Mouse (Mus musculus) Patski (cell line): Measurements from ENCODE around the gene Fam198a. TPM values are rescaled to one million over a fixed set of nuclear protein-coding genes. Genes with fewer than 3 reads are reported as not detected.
"Not testable (repeated sequence)": the region's sequence is repeated elsewhere in the genome, so short reads cannot be mapped to it uniquely, and the experiment has no call there.

ENCODE experiments used
- ATAC-seq: fragments of 100-300 bp; one replicate; pipeline ENCODE4 v1.8.0; 2021
- CTCF ChIA-PET: fragments of 350-600 bp; sonication (Branson Sonifier 250); formaldehyde crosslinking; loops from one replicate; lab custom pipeline; 2022; ENCODE audit warnings: inconsistent platforms; lab: Charles Lee
- POLR2A ChIA-PET: fragments of 350-600 bp; sonication (Branson Sonifier 250); formaldehyde crosslinking; loops from one replicate; lab custom pipeline; 2022; ENCODE audit warnings: antibody characterized with exemption, inconsistent platforms; lab: Charles Lee
- DNase-seq: peaks from one replicate; pipeline ENCODE4 v3.0.0-alpha.2; 2011; ENCODE audit warnings: low read depth, low spot score
- H3K27me3 ChIP-seq: fragments of 371-371 bp; one replicate; pipeline ENCODE4 v1.5.1; 2021
- CTCF ChIP-seq: fragments of 100-300 bp; IDR thresholded peaks from one replicate; pipeline ENCODE4 v1.5.1; 2021
- in situ Hi-C: fragments of 300-500 bp; cut with MboI; formaldehyde crosslinking; loops from 3 replicates; pipeline ENCODE4 v1.11.1; 2018; ENCODE audit warnings: low pct_unique_long_range_greater_than_20kb, mixed read lengths
- polyA plus RNA-seq: library from polyadenylated mRNA; unstranded; gene quantifications from one replicate; pipeline ENCODE4 v1.2.3, GENCODE M21; 2021

The Fam198a gene
- polyA plus RNA-seq, 1 experiment from 2014 or later = 0.23 TPM

GRCm38 (mm10) chr9:122018782-122019395, 68.1 kb downstream of the Fam198a start:
- DNase-seq (peak; percentile 38), ATAC-seq (peak; percentile 79)
- POLR2A ChIA-PET = no interaction called here
- TF ChIP-seq CTCF = peak; percentile 73
- in situ Hi-C loops = no loop called here
- CTCF ChIA-PET = interaction anchor here (0.7 to 0.9 kb wide), 2 partner anchors 161 to 166 kb away, joined by 3 read pairs; no protein-coding TSS in a partner anchor
- H3K27me3 ChIP-seq = peaks cover 3% of the 10 kb centered on the region

- ChIA-PET CTCF (interaction anchor here (1.1 to 1.5 kb wide), 4 partner anchors 26 to 179 kb away, joined by 3 to 5 read pairs (median 3); no protein-coding TSS in a partner anchor), POLR2A (no interaction called here)
- DNase-seq (no peak), ATAC-seq (no peak)
- peaks cover 3% of the 10 kb centered on the region for H3K27me3 ChIP-seq
- in situ Hi-C loops = loop anchor here (5.0 kb wide), 2 partner anchors 97 to 167 kb away; partner anchors contain the start of gene Snrk
- TF ChIP-seq CTCF = no peak
These were observed 69.5 kb downstream of the Fam198a start for GRCm38 (mm10) chr9:122020321-122020720.

DNA sequence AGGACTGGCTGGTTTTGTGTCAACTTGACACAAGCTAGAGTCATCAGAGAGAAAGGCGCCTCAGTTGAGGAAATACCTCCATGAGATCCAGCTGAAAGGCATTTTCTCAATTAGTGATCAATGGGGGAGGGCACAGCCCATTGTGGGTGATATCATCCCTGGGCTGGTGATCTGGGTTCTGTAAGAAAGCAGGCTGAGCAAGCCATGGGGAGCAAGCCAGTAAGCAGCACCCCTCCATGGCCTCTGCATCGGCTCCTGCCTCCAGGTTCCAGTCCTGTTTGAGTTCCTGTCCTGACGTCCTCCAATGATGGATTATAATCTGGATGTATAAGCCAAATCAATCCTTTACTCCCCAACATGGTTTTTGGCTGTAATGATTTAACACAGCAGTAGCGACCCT, 70.4 kb downstream of the Fam198a start:
- CTCF ChIA-PET = interaction anchor here (1.1 to 1.5 kb wide), 3 partner anchors 25 to 178 kb away, joined by 3 to 5 read pairs (median 3); no protein-coding TSS in a partner anchor
- in situ Hi-C loops = loop anchor here (5.0 kb wide), 2 partner anchors 96 to 166 kb away; partner anchors contain the start of gene Snrk
- H3K27me3 ChIP-seq, DNase-seq, POLR2A ChIA-PET, ATAC-seq: not testable (repeated sequence)

DNA sequence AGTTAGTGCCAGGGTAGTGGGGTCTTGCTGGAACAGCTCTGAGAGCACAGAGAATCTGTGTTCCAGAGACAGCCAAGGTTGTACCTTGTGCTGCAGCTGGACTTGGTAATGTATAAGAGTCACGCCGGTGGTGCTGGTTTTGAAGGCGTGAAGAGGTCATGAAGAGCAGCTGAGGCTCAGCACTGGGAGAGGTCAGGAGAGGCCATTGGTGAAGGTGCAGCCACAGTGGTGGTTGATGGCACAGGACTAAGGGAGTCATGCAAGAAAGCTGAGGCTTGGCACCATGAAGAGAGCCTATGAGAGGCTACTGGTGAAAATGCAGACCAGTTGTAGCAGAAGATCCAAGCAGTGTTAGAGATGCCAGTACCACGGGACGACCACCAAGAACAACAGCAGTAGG, 70.8 kb downstream of the Fam198a start:
- ChIA-PET POLR2A (no interaction called here), CTCF (interaction anchor here (1.5 kb wide), 1 partner anchor 24 kb away, joined by 5 read pairs; no protein-coding TSS in a partner anchor)
- no peak for TF ChIP-seq CTCF
- ATAC-seq (no peak), DNase-seq (no peak)
- in situ Hi-C loops = loop anchor here (5.0 kb wide), 2 partner anchors 96 to 166 kb away; partner anchors contain the start of gene Snrk
- H3K27me3 ChIP-seq = peaks cover 3% of the 10 kb centered on the region

DNA sequence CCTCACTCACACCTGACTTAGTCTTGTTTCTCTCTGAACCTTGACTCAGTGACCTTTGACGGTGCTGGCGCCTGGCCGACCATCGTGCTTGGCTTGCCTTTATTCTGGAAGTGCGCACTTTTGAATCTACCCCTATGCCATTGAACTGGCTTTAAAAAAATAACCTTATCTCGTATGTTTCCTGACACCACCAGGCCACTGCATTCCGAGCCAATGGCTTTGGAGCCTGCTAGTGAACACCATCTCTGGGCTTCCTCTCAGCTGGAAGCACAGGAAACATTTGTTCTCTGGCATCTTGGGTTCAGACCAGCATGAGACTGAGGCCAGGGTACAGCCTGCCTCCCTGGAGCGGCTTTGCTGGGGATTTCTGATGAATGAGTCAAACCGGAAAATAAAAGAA, 72.0 kb downstream of the Fam198a start:
- peaks cover 2% of the 10 kb centered on the region for H3K27me3 ChIP-seq
- in situ Hi-C loops = loop anchor here (5.0 kb wide), 2 partner anchors 95 to 165 kb away; partner anchors contain the start of gene Snrk
- ATAC-seq (peak; percentile 27), DNase-seq (peak; percentile 27)
- no peak for TF ChIP-seq CTCF
- POLR2A ChIA-PET = interaction anchor here (1.0 kb wide), 1 partner anchor 55 kb away, joined by 3 read pairs; no protein-coding TSS in a partner anchor
- CTCF ChIA-PET = no interaction called here

GRCm38 (mm10) chr9:122023873-122024272, 73.1 kb downstream of the Fam198a start:
- in situ Hi-C loops = loop anchor here (5.0 kb wide), 2 partner anchors 93 to 163 kb away; partner anchors contain the start of gene Snrk
- no peak for DNase-seq

GRCm38 (mm10) chr9:122024419-122024818, 73.6 kb downstream of the Fam198a start:
- no peak for TF ChIP-seq CTCF
- H3K27me3 ChIP-seq = no peaks in the 10 kb centered on the region
- CTCF ChIA-PET = interaction anchor here (1.4 kb wide), 1 partner anchor 10 kb away, joined by 4 read pairs; no protein-coding TSS in a partner anchor
- no peak for DNase-seq
- POLR2A ChIA-PET = interaction anchor here (0.8 to 0.9 kb wide), 2 partner anchors 24 to 54 kb away, joined by 3 read pairs; no protein-coding TSS in a partner anchor
- in situ Hi-C loops = loop anchor here (5.0 kb wide), 2 partner anchors 93 to 163 kb away; partner anchors contain the start of gene Snrk
- no peak for ATAC-seq

More at GRCm38 (mm10) chr9:122023873-122024272, 73.1 kb downstream of the Fam198a start:
- TF ChIP-seq CTCF = no peak
- ChIA-PET POLR2A (interaction anchor here (0.8 kb wide), 1 partner anchor 54 kb away, joined by 3 read pairs; no protein-coding TSS in a partner anchor), CTCF (interaction anchor here (1.4 kb wide), 1 partner anchor 9 kb away, joined by 4 read pairs; no protein-coding TSS in a partner anchor)
- no peak for ATAC-seq
- H3K27me3 ChIP-seq = no peaks in the 10 kb centered on the region

DNA sequence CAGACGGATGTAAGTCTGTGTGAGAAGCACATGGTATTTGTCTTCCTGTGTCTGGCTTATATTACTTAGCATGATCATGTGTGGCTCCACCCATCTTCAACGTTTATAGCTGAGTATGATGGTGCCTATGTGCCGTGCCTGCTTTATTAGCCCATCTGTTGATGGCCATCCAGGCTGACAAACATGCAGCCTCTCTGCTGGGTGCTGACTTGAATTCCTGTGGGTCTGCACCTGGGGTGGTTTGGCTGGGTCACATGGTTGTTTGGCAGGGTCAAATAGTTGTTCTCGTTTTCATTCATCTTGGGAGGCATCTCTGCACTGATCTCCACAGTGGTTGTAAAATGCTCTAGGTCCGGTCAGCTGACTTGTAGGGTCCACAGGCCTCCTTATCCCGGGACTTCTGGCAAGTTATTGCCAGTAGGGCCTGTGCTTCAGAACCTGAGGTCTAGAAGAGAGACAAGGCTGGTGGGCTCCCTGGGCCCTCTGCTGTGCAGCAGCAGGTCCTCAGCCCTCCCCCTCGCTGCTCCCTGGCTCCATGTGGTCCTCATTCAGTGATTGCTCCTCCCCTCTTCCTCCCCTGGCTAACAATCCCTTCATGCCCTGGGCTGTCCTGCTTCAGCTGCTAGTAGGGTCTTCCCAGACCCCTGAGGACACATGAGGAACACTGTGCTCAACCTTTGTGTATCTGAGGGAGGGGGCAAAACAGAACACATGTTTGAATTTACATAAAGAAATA, 75.2 kb downstream of the Fam198a start:
- ChIA-PET POLR2A (no interaction called here), CTCF (no interaction called here)
- no peaks in the 10 kb centered on the region for H3K27me3 ChIP-seq
- DNase-seq = no peak
- no peak for ATAC-seq
- TF ChIP-seq CTCF = no peak
- in situ Hi-C loops = no loop called here

- POLR2A ChIA-PET = no interaction called here
- CTCF ChIA-PET = no interaction called here
- in situ Hi-C loops = no loop called here
- no peak for DNase-seq
- ATAC-seq = no peak
- TF ChIP-seq CTCF = no peak
- H3K27me3 ChIP-seq = no peaks in the 10 kb centered on the region
These were observed 76.5 kb downstream of the Fam198a start for GRCm38 (mm10) chr9:122027081-122027913.
